Mouse (Mus musculus) thymus, adult 2 months (tissue): Measurements from ENCODE around the gene Flot1.

Source experiments
- CTCF ChIP-seq: fragments of 200-500 bp; IDR thresholded peaks from 2 replicates; pipeline ENCODE4 v1.5.1; 2012; ENCODE audit warnings: mild to moderate bottlenecking, control low read depth, low read length, moderate library complexity, borderline replicate concordance; ENCODE audit not compliant: control insufficient read depth, poor library complexity, insufficient read depth; ENCODE audit errors: extremely low read depth
- POLR2A ChIP-seq: fragments of 200-500 bp; IDR thresholded peaks from 2 replicates; pipeline ENCODE4 v1.6.1; 2012; ENCODE audit warnings: mild to moderate bottlenecking, low read length, control low read depth, moderate library complexity; ENCODE audit not compliant: control insufficient read depth, poor library complexity, insufficient read depth; ENCODE audit errors: extremely low read depth

GRCm38 (mm10) chr17:35778965-35779364 lies 44.1 kb upstream of the Flot1 start:
- no peak for TF ChIP-seq CTCF
- no peak for TF ChIP-seq POLR2A
